Mouse (Mus musculus) right cerebral cortex, adult 18-20 months (tissue): Measurements from ENCODE around the gene B4galnt1.
"Not testable (repeated sequence)": the region's sequence is repeated elsewhere in the genome, so short reads cannot be mapped to it uniquely, and the experiment has no call there.

Source experiments
- DNase-seq: peaks from one replicate; pipeline ENCODE4 v3.0.0; 2022; ENCODE audit warnings: mixed read lengths

B4galnt1 gene

DNA sequence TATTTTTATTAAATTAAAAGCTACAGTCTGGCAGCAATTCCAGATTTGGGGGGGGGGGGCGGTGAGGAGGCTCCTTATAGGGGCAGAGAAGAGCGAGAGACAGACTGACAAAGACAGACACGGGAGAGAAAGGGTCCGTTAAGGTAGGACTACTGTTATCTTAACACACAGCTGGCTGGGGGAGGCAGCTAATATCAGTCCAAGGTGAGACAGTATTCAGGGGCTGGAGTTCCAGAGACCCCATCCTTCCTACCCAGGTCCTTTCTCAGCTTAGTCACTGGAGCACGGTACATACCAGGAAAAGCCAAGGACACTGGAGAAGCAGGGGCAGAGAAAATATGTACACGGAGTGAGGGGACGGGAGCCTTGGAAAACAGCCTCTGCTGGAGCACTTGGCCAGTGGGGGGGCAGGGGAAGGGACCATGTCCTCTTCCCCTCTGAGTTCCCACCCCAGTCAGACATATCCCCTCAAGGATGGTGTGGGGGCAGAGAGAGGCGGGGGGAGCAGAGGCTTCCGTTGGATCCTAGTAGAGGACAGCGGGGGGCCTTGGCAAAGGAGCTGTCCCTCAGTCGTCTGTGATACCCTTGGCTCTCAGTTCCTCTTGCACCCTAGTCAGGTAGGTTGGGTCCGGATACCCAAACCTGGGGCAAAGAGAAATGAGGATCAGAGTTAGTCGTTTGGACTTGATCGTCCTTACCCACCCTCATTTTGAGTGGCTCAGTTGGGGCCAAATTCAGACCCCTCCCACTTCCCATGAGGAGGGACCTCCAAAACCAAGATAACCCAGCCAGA is 25.6 kb downstream of the B4galnt1 start:
- no peak for DNase-seq

DNA sequence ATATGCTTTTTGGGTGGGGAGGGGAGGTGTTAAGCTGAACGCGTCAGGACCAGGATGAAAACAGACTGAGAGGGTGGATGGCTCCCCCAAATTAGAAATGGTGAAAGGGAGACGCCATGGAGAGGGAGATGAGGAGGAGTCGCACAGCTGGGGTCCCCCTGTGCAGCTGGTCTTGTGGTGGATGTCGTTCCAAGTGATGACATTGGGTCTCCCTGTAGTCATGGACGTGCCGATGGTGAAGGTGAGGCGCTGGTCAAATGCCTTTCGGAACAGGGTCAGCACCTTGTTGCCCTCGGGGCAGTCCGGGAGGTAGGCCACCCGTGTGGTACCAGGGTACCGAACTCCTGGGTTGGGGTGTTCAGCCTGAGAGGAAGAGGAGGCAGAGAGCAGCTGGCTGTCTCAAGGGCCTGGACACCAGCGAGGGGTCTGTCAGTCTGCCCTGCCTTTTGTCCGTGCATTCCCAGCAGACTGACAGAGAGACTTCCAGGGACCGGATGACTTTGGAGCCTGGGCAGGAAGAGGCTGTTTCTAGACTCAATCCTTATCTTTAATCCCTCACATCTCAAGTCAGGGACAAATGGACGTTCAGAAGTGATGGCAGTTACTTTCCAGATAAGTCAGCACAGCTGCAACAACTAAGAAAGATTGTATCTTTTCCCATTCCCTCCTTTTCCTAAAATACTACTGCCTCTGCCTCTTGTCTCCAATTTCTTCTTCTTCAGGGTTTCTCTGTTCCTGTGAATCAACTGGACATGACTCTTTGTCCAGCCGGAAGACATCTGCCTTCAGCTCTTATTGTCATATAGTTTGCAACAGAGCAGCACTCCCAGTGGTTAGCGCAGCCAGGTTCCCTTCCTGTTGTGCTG is 26.4 kb downstream of the B4galnt1 start:
- no peak for DNase-seq

DNA sequence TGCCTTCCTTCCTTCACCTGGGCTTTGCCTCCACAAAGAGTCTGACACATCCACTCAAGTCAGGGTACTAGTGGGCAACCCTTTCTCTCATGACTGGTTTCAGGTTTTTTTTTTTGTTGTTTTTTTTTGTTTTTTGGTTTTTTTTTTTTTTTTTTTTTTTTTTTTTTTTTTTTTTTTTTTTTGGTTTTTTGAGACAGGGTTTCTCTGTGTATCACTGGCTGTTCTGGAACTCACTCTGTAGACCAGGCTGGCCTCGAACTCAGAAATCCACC is 27.0 kb downstream of the B4galnt1 start:
- DNase-seq, result not testable (repeated sequence)

DNA sequence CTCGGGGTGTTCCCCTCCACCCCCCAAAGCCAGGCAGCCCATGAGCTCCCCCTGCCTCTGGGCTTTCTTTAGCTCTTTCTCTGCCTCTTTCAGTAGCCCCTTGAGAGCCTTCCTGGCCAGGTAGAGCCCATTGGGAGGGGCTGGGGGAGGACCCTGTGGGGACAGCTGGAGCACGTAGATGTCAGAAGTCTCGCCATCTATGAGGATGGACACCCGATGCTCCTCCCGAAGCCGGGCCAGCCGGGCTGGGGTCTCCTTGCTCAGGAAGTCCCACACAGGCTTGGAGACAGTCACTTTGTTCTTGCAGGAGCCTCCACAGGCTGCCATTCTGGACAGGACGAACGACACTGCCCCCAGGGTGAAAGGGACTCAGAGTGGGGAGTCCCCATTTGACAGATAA is 28.0 kb downstream of the B4galnt1 start:
- no peak for DNase-seq

DNA sequence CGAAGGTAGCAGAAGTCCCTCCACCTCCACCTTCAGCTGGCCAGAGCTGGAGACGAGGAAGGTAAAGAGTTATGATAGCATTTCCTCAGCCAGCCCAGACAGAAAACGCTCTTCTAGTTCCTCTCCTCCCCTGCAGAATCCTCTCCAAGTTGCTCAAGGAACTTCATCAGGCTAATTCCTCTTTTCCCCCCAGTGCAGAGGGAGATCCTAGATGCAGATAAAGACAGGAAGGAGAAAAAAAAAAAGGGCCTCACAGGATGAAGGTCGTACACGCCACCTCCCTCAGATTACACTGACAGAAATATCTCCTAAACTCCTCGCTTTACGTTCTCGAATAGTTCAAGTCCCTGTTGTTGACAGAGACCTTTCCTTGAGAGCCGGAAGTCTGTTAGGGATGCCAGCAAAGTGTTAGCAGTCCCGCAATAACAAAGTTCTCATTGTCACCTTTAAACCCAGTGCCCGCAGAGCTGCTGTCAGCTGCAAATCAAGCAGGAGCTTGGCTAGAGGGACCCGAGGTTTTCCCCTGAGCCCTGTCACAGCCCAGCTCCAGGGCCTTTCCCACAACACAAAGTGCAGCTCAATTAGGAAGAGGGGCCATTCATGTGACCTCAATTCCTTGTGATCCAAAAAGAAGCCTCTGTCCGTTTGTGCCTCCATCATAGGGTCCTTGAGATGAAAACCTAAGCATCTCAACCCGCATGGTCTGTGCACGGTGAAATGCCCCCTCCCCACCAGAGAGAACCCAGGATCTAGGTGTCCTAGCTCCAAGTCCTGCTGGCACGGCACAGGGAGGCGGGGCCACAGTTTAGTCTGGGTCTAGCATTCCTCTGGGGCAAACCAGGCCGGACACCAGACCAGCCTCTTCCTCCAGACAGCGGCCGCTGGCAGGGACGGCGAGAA is 29.7 kb downstream of the B4galnt1 start:
- no peak for DNase-seq

DNA sequence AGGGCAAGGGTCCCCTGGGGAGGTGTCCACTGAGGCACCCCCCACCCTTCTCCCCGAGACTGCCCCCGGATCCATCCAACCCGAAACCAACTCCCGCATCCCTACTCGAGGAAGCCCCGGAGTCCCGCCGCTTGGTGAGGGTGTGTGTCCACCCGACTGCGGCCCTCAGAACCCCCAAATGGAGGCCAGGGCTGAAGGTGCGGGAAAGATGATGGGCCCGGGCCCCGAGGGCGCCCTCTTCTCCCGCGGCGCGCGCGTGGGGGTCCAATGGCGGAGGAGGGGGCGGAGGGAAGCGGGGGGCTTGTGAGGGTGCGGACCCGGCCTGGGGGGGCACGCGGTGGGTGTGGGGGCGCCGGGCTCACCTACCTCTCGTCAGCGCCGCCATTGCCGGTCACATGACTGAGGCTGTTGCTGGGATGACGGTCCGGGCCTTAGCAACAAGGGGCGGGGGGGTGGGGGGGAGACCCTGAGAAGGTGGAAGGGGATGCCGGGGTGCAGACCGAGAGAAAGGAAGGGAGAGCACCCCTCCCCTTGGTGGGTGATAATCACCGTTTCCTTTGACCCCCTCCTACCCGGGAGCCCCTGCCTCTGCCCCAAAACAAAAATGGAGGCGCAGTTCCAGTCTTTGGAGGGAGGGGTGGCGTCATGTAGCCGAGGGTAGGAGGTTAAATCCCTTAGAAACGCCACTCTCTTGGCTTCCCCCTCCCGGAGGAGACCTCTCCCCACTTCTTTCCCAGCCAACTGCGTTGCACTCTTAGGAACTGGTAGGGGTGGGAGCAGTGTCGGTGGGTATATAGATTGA is 30.5 kb downstream of the B4galnt1 start, which contains the start of gene Dtx3:
Dtx3 (minus strand) TSS at position 401 of the 802 bp plus-strand sequence.
- no peak for DNase-seq

DNA sequence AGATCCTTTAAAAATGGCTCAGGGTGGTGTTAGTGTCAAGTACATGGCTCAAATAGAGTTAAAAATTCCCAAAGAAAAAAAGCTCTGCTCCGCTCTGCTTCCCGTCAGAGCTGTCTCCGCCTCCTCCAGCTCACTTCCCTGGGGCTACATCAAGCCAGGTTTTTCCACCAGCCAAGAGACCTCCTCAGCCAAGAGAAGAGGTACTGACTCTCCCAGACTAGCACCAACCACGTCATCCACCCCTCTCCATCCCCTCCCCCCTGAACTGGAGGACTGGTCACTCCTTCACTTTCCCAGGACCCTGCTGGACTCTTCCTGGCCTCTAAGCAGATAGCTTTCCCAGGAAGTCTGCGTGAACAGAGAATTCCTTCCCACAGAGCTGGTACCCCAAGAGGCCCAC is 31.4 kb downstream of the B4galnt1 start:
- DNase-seq, result peak; percentile 79

DNA sequence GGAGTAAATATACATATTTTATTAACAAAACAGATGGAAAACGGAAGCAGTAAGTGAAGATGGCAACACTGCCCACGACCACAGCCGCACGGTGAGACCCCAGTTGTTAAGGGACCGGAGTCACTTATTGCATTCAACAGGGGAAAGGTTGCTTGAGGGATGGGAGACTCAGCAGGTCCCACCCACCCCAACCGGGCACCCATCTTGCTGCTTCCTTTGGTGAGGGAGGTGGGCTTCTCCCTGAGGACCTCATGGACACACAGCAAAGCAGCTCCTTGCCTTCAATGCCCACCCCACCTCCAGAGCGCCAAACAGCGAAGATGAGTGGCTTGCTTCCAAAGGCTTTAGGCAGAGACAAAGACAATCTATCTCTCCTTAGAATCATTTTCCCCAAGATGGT is 32.1 kb downstream of the B4galnt1 start:
- no peak for DNase-seq

DNA sequence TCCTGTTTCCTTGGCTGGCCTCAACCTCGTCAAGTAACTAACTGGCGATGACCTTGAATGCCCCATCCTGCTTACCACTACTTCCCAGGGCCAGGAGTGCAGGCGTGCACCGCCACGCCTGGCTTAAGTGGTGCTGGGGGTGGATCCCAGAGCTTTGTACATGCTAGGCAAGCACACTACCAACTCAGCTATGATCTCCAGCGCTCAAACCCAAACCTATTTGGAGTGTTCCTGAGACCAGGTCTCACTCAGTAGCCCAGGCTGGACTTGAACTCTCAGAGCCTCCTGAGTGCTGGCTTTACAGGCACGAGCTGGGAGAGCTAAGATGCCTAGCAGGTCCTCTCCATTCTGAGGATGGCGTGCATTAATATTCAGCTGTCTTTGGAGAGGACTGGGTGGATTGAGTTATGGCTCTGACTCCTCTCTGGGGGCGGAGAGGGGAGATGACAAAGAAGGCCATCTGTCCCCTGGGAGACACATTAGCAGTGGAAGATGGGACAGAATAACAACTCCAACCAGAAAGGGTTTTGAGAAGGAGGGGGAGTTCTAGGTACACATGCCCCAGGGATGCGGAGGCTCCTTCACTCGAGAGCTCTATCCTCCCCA is 32.6 kb downstream of the B4galnt1 start:
- no peak for DNase-seq

DNA sequence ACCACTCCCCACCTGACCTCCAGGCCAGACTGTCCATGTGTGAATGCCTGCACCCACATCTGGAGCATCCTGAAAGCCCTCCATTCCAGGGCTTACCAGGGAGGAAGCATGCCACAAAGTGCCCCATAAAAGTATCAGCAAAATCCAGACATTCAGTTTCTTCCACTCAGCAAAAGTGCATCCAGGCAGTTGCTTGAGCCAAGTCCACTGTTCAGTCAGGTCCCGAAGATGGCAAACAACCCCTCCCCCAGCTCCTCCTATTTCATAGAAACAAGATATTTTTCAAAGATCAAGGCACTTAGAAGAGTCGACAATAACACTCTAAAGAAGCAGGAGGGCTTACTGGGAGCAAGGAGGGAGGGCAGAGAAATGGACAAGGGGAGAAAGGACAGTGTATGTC is 33.5 kb downstream of the B4galnt1 start:
- no peak for DNase-seq

DNA sequence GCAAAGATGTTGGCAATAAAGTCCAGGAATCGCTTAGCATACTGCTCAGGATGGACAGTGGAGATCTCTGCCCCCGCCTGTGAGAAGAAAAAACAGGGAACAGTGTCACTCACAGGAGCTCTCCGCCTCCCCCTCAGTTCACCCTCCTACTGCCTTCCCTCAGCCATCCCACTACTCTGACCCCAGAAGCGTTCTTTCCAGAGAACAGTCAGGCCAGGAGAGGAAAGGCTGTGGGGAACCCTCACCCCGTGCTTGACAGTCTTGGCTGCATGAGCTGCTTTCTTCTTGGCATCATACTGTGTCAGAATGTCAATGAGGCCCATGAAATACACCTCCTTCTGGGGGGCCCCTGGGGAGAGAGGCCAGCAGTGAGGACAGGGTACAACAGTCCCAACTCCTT is 34.0 kb downstream of the B4galnt1 start:
- DNase-seq, result no peak

DNA sequence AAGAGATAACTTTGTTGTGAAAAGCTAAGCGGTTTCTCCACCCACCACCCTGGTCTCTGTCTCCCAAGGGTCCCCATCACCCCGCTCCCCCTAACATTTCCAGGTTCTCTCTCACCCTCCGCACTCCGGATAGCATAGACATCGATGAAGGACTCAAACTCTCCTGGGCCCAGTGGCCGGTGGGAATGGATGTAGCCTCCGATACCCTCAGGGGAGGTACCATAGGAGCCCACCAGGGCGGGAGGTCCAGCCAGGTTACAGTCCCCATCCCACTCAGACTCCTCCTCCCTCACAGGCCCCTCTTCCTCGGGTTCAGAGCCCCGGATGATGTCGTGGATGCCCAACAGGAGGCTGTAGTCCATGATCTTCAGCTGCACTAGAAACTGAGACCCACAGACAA is 34.4 kb downstream of the B4galnt1 start:
- no peak for DNase-seq

DNA sequence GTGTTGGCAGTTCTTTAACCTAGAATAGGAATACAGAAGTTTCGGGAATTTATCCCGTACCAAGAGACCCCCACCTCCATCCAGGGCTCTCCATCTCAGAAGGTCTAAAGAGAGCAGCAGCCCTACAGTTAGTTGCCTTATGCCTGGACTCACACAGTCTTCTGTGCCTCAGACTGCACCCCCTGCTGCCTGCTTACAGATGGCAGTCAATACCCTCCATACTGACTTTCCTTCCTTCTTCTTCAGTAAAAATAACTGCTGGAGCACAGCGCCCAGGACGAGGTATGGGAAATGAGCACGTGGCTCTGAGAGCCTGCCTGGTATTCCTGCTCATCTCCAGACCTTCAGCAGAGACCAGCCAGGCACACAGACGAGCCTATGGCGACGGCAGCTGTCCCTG is 35.3 kb downstream of the B4galnt1 start:
- no peak for DNase-seq

DNA sequence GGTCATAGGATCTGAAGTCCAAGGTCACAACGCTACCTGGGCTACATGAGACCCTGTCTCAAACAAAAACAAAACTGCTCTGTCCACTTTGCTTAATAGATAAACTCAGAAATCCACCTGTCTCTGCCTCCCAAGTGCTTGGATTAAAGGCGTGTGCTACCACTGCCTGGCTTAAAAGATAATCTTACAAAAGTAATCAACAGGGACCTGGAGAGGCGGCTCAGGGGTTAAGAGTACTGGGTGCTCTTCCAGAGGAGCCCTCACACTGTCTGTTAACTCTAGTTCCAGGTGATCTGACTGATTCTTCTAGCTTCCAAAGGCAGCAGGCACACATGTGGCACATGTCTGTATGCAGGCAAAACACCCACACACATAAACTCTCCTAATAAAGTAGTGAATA is 38.1 kb downstream of the B4galnt1 start:
- DNase-seq, result no peak

DNA sequence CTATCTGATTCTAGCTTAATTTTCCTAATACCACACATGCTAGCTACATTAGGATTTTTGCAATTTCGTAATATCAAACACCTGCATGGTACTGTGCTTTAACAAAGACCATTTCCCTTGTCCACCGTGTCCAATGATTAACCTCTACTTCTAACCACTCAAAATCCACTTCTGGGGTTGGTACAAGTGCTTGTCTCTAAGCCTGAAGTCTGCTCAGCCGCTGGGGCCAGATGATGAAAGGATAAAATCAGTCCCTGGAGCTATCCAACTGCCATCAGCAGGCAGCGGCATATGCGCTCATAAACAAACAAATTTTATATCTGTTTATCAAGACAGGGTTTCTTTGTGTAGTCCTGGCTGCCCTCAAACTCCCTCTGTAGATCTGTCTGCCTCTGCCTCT is 39.6 kb downstream of the B4galnt1 start:
- DNase-seq, result no peak

DNA sequence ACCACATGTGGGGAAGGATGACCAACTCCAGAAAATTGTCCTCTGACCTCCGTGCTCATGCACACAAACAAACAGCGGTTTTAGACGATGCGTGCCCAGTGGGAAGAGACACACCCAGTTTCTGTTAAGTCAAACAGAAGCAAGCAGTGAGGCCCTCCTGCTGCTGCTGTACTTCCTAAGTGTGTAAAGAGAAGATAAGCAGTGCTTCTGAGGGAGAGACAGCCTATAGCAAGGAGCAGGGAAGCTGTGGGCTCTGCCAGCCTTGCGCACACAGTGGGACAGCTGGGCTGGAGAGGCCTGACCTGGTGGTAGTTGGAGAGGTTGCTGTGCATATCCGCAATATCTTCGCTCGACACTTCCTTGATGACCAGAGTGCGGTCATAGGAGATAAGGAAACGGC is 40.3 kb downstream of the B4galnt1 start:
- no peak for DNase-seq

DNA sequence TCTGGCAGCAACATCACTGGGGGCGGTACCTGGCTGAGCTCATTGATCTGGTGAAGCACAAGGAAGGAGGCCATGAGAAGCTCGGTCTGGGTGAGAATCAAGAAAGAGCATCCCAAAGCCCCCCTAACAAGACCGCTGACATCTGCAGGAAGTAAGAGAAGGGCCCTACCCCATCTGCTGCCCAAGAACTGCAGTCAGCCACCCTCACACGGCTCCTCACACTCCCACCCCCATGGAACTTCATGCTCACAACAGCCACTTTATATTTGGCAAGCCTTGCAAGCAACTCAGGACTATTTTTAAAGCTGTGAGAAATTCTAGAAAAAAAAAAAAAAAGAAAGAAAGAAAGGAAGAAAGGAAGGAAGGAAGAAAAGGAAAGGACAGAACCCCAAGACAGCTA is 43.9 kb downstream of the B4galnt1 start:
- peak; percentile 81 for DNase-seq

DNA sequence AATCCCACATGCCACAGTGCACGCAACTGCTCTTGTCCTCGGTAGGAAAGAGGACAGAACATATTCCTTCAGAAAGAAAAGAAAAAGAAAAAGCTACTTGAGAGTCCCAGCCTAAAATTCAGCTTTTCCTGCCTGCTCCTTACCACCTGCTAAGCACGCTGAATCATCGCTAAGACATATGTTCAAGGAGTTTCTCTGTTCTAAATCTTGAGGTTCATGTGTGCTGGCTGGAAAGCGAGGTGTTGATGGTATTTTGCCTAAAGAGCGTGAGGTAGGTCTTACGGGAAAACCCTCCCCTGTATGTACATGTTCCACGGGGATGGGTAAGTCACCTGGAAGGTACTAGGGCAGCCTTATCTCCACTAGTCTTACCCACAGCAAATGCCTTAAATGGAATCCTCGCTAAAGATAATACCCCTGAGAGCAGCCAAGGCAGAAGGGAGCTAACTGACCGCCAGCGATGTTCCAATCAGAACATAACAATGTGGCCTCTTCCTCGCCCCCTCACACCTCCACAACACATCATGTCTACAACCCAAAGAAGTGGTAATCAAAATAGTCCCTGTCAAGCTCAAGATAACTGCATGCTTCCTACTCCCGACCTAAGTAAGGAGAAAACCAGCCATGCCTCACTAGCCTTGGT is 45.0 kb downstream of the B4galnt1 start:
- DNase-seq, result no peak

DNA sequence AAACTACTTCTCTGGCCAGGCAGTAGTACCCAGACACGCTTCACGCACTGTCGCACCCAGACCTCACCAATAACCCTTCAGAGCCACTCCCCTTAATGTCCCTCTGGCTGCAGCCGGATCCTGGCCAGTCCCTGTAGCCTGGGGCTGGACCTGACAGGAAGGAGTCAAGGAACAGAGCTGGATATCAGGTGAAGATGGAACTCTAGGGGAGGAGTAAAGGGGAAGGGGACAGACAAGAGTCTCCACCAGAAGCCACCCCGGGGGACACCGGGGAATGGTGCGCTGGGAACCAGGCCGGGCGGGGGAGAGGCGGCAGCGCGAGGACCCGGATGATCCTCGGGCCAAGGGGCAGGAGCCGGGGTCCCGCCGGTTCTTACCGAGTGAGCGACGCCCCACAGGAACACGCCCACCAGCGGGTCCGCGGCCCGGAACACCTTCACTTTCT is 46.0 kb downstream of the B4galnt1 start:
- no peak for DNase-seq

DNA sequence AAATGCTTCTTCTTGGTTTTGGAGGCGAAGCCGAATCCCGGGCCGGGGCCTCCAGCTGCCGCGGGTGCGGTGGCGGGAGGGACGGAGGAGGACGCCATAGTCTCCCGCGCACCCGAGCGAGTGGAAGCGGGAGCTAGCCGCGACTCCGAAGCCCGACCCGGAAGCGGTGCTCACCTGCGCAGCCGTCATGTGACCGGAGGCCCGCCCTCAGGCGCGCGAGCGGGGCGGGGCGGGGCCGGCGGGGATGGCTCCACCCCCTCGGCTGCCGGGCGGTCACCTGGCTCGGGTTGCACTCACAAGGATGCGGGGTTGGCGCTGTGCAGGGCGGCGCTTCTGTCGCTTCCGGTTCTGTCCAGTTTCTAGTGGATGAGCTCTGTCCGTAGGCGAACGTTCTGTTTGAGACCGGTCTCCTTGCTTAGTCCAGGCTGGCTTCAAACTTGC is 46.4 kb downstream of the B4galnt1 start, which contains the start of gene Pip4k2c:
Pip4k2c (minus strand) TSS at position 172 of the 441 bp plus-strand sequence.
- peak; percentile 95 for DNase-seq

DNA sequence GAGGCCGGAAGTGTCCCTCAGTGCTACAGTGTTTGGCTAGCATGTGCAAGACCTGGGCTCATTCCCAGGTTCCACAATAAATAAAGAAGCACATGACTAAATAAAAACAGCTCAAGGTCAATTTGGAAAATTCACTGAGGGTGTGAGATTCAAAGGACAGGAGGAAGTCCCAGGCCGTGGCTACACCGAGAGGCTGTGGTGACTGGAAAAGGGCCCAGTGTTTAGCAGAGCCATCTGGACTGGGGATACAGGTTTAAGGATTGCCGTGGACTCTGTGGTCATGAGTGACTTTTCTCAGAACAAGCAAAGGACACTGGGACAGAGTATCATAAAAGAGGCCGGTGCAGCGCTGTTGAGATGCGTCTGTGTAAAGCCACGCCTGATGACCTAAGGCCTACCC is 48.2 kb downstream of the B4galnt1 start:
- DNase-seq, result no peak
